Mouse (Mus musculus) liver, embryonic 14.5 days (tissue): ENCODE measurements around the gene Adss. TPM values are rescaled to one million over a fixed set of nuclear protein-coding genes. Genes with fewer than 3 reads are reported as not detected.
"Not testable (repeated sequence)": the region's sequence is repeated elsewhere in the genome, so short reads cannot be mapped to it uniquely, and the experiment has no call there.

ENCODE experiments used
- ATAC-seq: fragments of 200-750 bp; cut with Nextera tagmentation; 2 replicates; pipeline ENCODE4 v1.8.0; 2017; ENCODE audit warnings: moderate number of reproducible peaks, mild to moderate bottlenecking, moderate library complexity; ENCODE audit not compliant: insufficient read depth
- DNase-seq, 3 experiments: peaks; one replicate each; pipeline ENCODE4 v3.0.0-alpha.2; 2012 to 2013; ENCODE audit warnings: low read depth in 3 of 3, low spot score in 3 of 3
- H3K27ac ChIP-seq: fragments of 300-500 bp; sonication (generic); 2 replicates; pipeline ENCODE4 v1.5.1; 2014; ENCODE audit warnings: moderate library complexity, mild to moderate bottlenecking, control low read depth, inconsistent platforms
- H3K27me3 ChIP-seq: fragments of 300-500 bp; sonication (generic); 2 replicates; pipeline ENCODE4 v1.6.1; 2014; ENCODE audit warnings: mild to moderate bottlenecking, low read length, moderate library complexity; ENCODE audit not compliant: control insufficient read depth, insufficient read depth
- H3K36me3 ChIP-seq: fragments of 300-500 bp; sonication (generic); replicated peaks from 2 replicates; pipeline ENCODE4 v1.6.1; 2014; ENCODE audit warnings: low read depth; ENCODE audit not compliant: control insufficient read depth, insufficient read depth
- H3K4me1 ChIP-seq, 2 experiments: fragments of 200-500 bp in 1 of 2; fragments of 300-500 bp in 1 of 2; sonication (generic) in 1 of 2; replicated peaks; 2 replicates each; pipeline ENCODE4 v1.6.1; 2012 to 2014; ENCODE audit warnings: antibody characterized with exemption in 1 of 2, inconsistent platforms in 1 of 2, low read length in 1 of 2; ENCODE audit not compliant: control insufficient read depth in 2 of 2, insufficient read depth in 2 of 2
- H3K4me2 ChIP-seq: fragments of 300-500 bp; sonication (generic); 2 replicates; pipeline ENCODE4 v1.6.1; 2014; ENCODE audit warnings: low read depth, mild to moderate bottlenecking, control low read depth, moderate library complexity
- H3K4me3 ChIP-seq, 2 experiments: fragments of 200-500 bp in 1 of 2; fragments of 300-500 bp in 1 of 2; sonication (generic) in 1 of 2; 2 replicates each; pipeline ENCODE4 v1.5.1; 2012 to 2014; ENCODE audit warnings: low read depth in 2 of 2, low read length in 2 of 2, mild to moderate bottlenecking in 2 of 2, control low read depth in 1 of 2, inconsistent platforms in 1 of 2, moderate library complexity in 1 of 2; ENCODE audit not compliant: insufficient read depth in 1 of 2
- H3K9ac ChIP-seq: fragments of 300-500 bp; sonication (generic); replicated peaks from 2 replicates; pipeline ENCODE4 v1.6.1; 2014; ENCODE audit warnings: mild to moderate bottlenecking, control low read depth, moderate library complexity
- H3K9me3 ChIP-seq: fragments of 300-500 bp; sonication (generic); 2 replicates; pipeline ENCODE4 v1.6.1; 2016; ENCODE audit warnings: low read length, mixed read lengths; ENCODE audit not compliant: control insufficient read depth
- CTCF ChIP-seq: IDR thresholded peaks from 2 replicates; pipeline ENCODE4 v1.5.1; 2016; ENCODE audit warnings: antibody characterized with exemption, low read depth, control low read depth
- EP300 ChIP-seq: IDR thresholded peaks from 2 replicates; pipeline ENCODE4 v1.6.1; 2016; ENCODE audit warnings: antibody characterized with exemption, low read depth
- WGBS: fragments of 180-500 bp; shearing (Covaris S2); extraction: QIAGEN DNeasy Blood & Tissue Kit; methylation state at CpG from one replicate; pipeline ENCODE4 v1.1.7; 2014; ENCODE audit not compliant: insufficient replicate concordance; 5-methylcytosine and 5-hydroxymethylcytosine counted together
- polyA plus RNA-seq, 2 experiments: library from polyadenylated mRNA; depleted of rRNA in 1 of 2; stranded (reverse) in 1 of 2; unstranded in 1 of 2; fragments of >200 nt; fragmentation: Nextera tagmentation in 1 of 2; extraction: Ambion mirVana in 1 of 2; gene quantifications; 2 replicates each; pipeline versions ENCODE4 v1.2.1 to v1.2.3; 2012 to 2014

The Adss gene
- polyA plus RNA-seq (2012; rRNA removed) (6.1 and 11.5 TPM in 2 replicates), polyA plus RNA-seq (2014; fragmentation: Nextera tagmentation; extraction: Ambion mirVana) (15.7 and 18.7 TPM in 2 replicates)

DNA sequence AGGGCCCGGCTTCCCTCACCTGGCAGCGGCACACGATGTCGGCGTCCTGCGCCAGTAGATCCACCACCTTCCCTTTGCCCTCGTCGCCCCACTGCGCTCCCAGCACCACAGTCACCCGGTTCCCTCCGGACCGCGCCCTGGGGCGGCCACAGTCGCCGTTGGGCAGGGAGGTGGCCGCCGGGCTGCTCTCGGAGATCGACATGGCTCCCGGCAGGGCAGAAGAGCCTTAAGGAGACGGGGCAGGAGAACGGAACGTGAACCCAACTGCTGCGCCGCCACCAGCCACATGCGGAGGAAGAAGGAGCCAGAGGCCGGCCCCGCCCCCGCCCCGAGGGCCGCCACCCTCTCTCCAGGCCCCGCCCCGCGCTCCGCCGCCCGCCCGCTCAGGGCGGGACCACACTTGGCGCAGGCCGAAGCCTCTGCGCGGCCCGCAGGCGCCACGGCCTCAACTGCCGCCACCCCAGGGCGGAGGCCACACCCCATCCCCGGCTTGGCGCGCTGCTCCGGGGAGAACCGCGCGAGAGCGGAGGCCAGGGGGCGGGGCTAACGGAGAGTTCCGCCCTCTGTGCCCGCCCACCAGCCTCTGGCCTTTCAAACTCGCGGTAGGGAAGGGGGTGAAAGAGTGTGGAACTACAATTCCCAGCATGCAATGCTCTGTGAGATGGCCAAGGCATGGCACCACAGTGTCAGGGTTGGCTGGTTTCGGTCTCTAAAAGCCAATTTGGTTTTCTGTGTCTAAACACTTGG is at the start of gene Adss:
Gene Adss (minus strand): TSS at position 319 of the 747 bp plus-strand sequence.
- peak within 1 kb of the TSS; percentile 66 for H3K27ac ChIP-seq
- H3K4me3 ChIP-seq, result peak within 1 kb of the TSS; percentile 87 to 90
- H3K4me1 ChIP-seq, result peaks cover 13 to 16% of the 10 kb centered on the region in 2 experiments
- no peaks in the 10 kb centered on the region for H3K27me3 ChIP-seq
- under 1% methylated on average over 59 of the region's 64 CpGs for WGBS
- DNase-seq (peak; percentile 95 to 96 (median 95)), ATAC-seq (peak; percentile 99)
- H3K36me3 ChIP-seq, result no peaks in the 10 kb centered on the region
- no peaks in the 10 kb centered on the region for H3K9me3 ChIP-seq
- TF ChIP-seq EP300 (no peak), CTCF (no peak)
- peak within 1 kb of the TSS; percentile 93 for H3K4me2 ChIP-seq
- peak within 1 kb of the TSS; percentile 87 for H3K9ac ChIP-seq

DNA sequence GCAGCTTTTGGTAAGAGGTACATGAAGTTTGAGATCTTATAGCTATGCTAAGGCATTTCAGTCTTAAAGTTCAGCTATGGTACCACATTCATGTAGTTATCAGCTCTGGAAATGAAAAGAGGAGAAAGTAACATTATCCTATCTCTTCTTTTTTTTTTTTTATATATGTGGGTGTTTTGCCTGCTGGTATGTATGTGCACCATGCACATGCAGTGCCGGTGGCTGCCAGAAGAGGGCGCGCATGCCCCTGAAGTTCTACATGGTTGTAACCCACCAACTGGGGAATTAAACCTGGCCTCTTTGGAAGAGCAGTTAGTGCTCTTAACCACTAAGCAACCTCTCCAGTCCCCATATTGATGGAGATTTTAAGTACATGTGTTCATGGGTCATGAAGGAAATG is 49.5 kb upstream of the Adss start:
- H3K4me3 ChIP-seq, H3K9me3 ChIP-seq, H3K4me1 ChIP-seq, H3K27me3 ChIP-seq, H3K27ac ChIP-seq, H3K4me2 ChIP-seq, H3K9ac ChIP-seq, H3K36me3 ChIP-seq, ATAC-seq: not testable (repeated sequence)
- peak in 1 of 3 experiments; percentile 1 for DNase-seq
- TF ChIP-seq CTCF, result peak; percentile 69
- WGBS, result 43% methylated on average over 3 of the region's 3 CpGs

DNA sequence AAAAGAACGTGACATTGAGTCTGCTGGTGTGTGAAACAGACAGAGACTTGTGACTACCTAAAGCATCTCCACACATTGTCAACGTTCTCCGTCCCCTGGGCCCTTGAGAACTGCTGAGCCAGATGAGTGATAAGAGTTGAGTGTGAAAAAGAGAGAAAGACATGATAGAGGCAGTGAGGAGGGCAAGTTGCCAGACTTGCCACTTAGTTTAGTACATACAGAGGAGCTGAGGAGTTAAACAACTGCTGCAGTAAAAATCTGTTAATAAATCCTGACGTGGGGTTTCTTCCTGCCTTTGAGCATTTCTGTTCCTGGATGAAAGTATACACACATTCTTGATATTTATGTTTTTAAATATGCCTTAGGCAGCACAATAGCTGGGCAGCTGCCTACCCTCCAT is 31.5 kb upstream of the Adss start:
- H3K27ac ChIP-seq, DNase-seq, H3K27me3 ChIP-seq, ATAC-seq, H3K9me3 ChIP-seq, H3K9ac ChIP-seq, H3K4me2 ChIP-seq, H3K4me3 ChIP-seq, H3K36me3 ChIP-seq, H3K4me1 ChIP-seq: not testable (repeated sequence)
- WGBS, result 60% methylated on average over 4 of the region's 4 CpGs

DNA sequence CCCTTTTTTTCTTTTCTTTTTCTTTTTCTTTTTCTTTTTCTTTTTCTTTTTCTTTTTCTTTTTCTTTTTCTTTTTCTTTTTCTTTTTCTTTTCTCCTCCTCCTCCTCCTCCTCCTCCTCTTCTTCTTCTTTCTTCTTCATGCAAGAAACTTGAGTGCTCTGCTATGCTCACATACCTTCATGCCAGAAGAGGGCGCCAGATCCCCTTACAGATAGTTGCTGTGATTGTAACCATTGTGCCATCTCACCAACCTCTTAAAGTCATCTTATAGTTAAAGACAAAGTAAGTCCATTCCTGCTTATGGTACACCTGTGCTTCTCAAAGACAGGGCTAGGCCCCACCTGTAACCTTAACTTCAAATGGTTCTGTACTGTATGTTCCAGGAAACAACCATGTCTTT is 10.5 kb upstream of the Adss start:
- not testable (repeated sequence) for H3K4me1 ChIP-seq, H3K27me3 ChIP-seq, H3K4me2 ChIP-seq, H3K4me3 ChIP-seq, DNase-seq, H3K9ac ChIP-seq, H3K36me3 ChIP-seq, ATAC-seq, H3K27ac ChIP-seq, H3K9me3 ChIP-seq
- peak; percentile 55 for TF ChIP-seq CTCF
- WGBS, result 10% methylated on average over 1 of the region's 1 CpGs

DNA sequence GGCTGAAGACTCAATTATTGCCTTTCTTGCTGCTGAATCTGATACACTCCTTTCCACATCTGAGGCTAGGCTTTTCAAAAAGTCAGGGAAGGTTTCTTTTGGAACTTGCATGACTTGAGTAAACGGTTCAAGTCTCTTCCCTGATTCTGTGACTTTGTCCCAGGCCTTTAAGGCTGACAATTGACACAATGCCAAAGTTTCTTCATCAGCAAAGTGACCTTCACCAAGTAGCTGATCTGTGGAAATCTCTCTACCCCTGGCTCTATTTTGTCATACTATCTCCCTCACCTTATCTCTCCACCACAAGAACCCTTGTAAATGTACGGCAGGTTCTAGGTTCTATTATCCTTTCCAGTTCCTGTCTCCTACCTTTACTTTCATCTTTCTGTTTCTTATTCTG is 7.2 kb upstream of the Adss start:
- no peaks in the 10 kb centered on the region for H3K4me1 ChIP-seq
- H3K9me3 ChIP-seq, result no peaks in the 10 kb centered on the region
- ATAC-seq (no peak), DNase-seq (no peak)
- no peak overlapping the region for H3K9ac ChIP-seq
- TF ChIP-seq EP300 (no peak), CTCF (no peak)
- no peak overlapping the region for H3K27ac ChIP-seq
- H3K36me3 ChIP-seq, result no peaks in the 10 kb centered on the region
- H3K4me2 ChIP-seq, result no peak overlapping the region
- no peak overlapping the region for H3K4me3 ChIP-seq
- H3K27me3 ChIP-seq, result no peaks in the 10 kb centered on the region
- 44% methylated on average over 2 of the region's 2 CpGs for WGBS
